Mouse (Mus musculus) adrenal gland, adult 8-10 months (tissue): Measurements from ENCODE around the gene Fat3. TPM values are rescaled to one million over a fixed set of nuclear protein-coding genes. Genes with fewer than 3 reads are reported as not detected.

ENCODE experiments used
- DNase-seq: peaks from one replicate; pipeline ENCODE4 v3.0.0; 2022
- total RNA-seq, 4 experiments: library from RNA; stranded (reverse); gene quantifications; 2 replicates each; pipeline ENCODE4 v1.2.4; 2022

Fat3 gene
- total RNA-seq: 1 to 10 TPM; 2.4 to 4.1 (median 3.3) TPM

- DNase-seq: peak; percentile 5
Measured at GRCm38 (mm10) chr9:16501186-16501711, at the start of gene Fat3. Gene Fat3 (minus strand): TSS chr9:16501285.

DNA sequence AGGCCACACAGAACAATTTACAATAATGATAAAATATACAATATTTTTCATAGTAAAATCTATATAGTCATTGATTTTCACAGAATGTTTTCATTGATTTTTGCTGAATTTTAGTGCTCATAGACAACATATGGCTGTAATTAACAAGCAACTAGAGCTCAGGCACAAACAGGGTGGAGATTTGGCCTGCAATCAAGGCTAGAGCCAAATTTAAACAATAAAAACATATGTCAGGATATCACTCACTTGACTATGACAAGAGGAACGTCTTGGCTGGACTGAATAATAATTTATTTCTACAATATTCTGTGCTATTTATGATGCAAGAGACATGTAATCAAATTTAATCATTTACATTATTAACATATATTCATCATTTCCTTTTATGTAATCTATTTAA, 31.8 kb upstream of the Fat3 start:
- no peak for DNase-seq

DNA sequence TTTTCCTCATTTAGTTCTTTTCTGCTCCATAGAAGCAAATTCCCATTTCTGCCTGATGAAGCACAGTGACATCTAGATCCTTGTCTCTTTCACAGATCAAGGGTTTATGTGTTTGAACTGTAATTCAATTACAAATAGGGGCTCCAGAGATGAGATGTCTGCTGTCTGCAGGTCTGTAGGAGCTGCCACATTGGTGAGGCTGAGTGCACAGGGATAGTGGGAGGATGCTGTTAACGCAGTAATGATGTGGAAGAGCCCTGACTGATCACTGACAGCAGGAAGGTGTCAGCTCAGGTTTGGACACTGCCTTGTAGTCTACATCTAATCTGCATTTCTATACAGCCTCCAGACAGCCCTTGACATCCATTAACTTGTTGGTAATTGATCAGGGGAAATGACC, 16.5 kb upstream of the Fat3 start:
- no peak for DNase-seq

- no peak for DNase-seq
Measured at GRCm38 (mm10) chr9:16512005-16512404, 10.9 kb upstream of the Fat3 start.

GRCm38 (mm10) chr9:16503776-16504175, 2.7 kb upstream of the Fat3 start:
- DNase-seq: no peak

DNA sequence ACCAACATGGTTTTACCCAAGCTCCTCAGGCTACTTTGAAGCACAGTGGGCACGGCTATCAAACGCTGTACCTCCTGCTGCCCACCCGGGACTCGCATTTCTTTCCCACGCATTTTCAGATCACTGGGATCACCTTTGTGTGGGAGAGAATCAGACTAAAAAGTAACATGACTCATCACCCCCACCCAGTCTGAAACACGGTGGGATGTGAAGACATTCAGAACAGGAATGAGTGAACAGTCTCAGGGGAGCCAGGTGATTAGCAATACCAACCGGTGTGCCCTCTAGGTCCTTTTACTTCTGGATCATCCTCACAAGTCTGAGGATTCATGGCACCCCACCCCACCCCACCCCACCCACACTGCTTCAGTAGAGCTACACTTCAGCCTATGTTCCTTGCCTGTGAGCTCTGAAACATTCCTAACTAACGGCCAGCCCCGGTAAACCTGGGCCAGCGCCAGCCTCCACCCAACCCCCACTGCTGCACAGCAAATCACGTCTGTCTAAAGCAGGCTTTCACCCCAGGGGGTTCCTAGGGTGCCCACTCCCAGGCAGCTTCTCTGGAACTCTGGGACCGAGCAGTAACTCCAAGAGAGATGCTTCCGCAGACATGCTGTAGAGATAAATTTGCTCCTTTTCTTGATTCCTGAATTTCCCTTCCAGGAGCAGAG, 1.7 kb upstream of the Fat3 start:
- DNase-seq: no peak

- DNase-seq: peak; percentile 25
Measured at GRCm38 (mm10) chr9:16501990-16502672, 1.0 kb upstream of the Fat3 start.

GRCm38 (mm10) chr9:16500382-16501185, 501 bp downstream of the Fat3 start:
- DNase-seq: peak; percentile 12

DNA sequence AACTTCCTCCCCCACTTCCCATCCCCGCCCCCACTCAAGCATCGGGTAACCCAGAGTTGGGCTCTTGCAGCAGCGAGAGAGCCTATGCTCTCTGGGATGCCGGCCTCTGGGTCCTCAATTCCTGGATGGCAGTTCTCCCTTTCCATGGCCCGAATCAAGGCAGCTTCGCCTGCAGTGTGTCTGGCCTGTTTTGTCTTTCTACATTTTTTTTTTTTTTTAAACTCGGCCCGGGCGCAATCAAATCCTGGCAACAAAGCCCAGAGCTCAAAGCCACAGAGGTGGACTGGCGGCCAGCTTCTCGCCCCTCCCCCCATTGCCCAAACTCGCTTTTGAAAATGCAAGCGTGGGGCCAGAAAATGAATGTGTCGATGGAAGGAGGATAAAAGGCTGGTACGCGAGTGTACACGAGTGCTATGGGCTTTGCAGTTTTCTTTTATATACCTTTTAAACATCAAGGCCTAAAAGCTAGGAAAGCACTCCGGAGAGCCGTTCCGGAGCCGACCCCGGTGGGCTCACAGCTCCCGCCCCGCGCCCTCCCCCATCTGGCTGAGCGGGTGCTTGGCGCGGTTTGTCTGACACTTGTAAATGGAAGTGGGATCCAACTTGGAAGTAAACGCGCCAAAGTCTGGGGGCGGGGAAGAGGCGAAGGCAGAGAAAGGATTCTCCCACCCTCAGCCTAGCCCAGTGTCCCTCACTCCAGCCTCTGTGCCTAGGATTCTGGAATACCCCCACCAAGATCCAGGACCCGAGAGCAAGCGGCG, 1.3 kb downstream of the Fat3 start:
- DNase-seq: peak; percentile 30

- DNase-seq: no peak
Measured at GRCm38 (mm10) chr9:16498876-16499275, 2.2 kb downstream of the Fat3 start.

GRCm38 (mm10) chr9:16497361-16497760, 3.7 kb downstream of the Fat3 start:
- no peak for DNase-seq

- DNase-seq: no peak
Measured at GRCm38 (mm10) chr9:16496331-16496730, 4.8 kb downstream of the Fat3 start.

GRCm38 (mm10) chr9:16489661-16490060, 11.4 kb downstream of the Fat3 start:
- DNase-seq: no peak

- no peak for DNase-seq
Measured at GRCm38 (mm10) chr9:16487565-16487964, 13.5 kb downstream of the Fat3 start.

- no peak for DNase-seq
Measured at GRCm38 (mm10) chr9:16486229-16486628, 14.9 kb downstream of the Fat3 start.

- no peak for DNase-seq
Measured at GRCm38 (mm10) chr9:16485173-16485572, 15.9 kb downstream of the Fat3 start.

DNA sequence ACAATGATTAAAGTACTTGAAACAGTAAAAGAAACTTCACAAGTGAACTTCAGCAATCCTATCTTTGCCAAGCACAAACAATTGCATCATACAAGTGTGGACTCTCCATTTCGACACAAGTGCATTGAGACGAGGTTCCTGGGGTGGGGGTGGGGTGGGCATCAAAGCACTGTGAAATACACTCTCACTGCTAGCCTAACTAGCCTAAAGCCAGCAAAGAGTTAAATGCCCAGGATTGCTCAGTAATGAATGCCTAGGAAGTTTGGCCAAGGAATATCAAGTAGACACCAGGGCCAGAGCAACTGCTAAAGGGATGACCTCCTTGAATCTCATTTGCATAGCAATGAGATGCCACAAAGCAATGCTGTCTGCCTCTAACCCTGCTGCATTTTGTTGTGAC, 16.3 kb downstream of the Fat3 start:
- no peak for DNase-seq

DNA sequence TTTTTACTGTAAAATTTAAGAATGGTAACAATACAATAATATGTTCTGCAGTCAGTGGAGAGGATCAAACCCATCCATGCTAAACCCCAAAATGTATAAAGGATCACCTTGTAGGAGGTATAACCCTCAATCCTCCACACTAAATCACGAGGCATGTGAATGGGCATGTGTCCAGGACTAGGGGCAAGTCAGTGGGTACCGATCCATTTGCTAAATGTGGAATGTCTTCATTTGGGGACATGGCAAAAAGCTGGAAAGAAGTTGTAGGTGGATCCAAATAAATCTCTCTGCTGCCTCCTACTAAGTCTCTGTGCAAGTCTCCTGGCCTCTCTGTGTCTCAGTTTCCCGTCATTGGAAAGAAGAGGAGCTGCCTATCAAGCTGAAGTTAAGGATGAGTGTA, 39.6 kb downstream of the Fat3 start:
- no peak for DNase-seq

- DNase-seq: no peak
Measured at GRCm38 (mm10) chr9:16460591-16460990, 40.5 kb downstream of the Fat3 start.

- DNase-seq: no peak
Measured at GRCm38 (mm10) chr9:16441930-16442329, 59.2 kb downstream of the Fat3 start.

GRCm38 (mm10) chr9:16440638-16441037, 60.4 kb downstream of the Fat3 start:
- DNase-seq: no peak

- no peak for DNase-seq
Measured at GRCm38 (mm10) chr9:16439941-16440340, 61.1 kb downstream of the Fat3 start.
